Mouse (Mus musculus) granulocyte monocyte progenitor cell, adult 5-6 weeks (primary cell): ENCODE results near the gene Plekha1. TPM values are rescaled to one million over a fixed set of nuclear protein-coding genes. Genes with fewer than 3 reads are reported as not detected.
A peak's percentile ranks its signal among the peaks of the same experiment; 100 is the strongest.

Experiments used
- ATAC-seq: replicated peaks from 2 replicates; pipeline ENCODE4 v1.8.0; 2016; ENCODE audit warnings: mild to moderate bottlenecking, moderate TSS enrichment, inconsistent platforms; ENCODE audit not compliant: poor library complexity, severe bottlenecking
- total RNA-seq, 2 experiments: library from RNA; stranded (forward) in 1 of 2; stranded (reverse) in 1 of 2; fragments of 200-712, 200-1000 nt in 1 of 2; fragments of >200 nt in 1 of 2; fragmentation: Nextera tagmentation in 1 of 2; gene quantifications; 2 replicates each; pipeline ENCODE4 v1.2.3; 2014 to 2017

The Plekha1 gene
- total RNA-seq, 2 experiments from 2014 or later, result 17.4 to 21.4 TPM

GRCm38 (mm10) chr7:130910841-130911240 is 45.3 kb downstream of the Plekha1 start:
- ATAC-seq, result no peak

GRCm38 (mm10) chr7:130914693-130915363 is 49.3 kb downstream of the Plekha1 start:
- peak; percentile 70; the same call in 1 of the 2 replicates for ATAC-seq

- ATAC-seq, result no peak
Observed at GRCm38 (mm10) chr7:130918260-130918659, 52.7 kb downstream of the Plekha1 start.

GRCm38 (mm10) chr7:130922981-130923731 is 57.6 kb downstream of the Plekha1 start:
- ATAC-seq, result no peak

GRCm38 (mm10) chr7:130930401-130930800 is 64.8 kb downstream of the Plekha1 start:
- no peak for ATAC-seq

- no peak for ATAC-seq
Observed at GRCm38 (mm10) chr7:130932921-130933320, 67.4 kb downstream of the Plekha1 start.

- no peak for ATAC-seq
Observed at GRCm38 (mm10) chr7:130934654-130935053, 69.1 kb downstream of the Plekha1 start.

GRCm38 (mm10) chr7:130935421-130935792 is 69.9 kb downstream of the Plekha1 start:
- no peak for ATAC-seq

GRCm38 (mm10) chr7:130935793-130936471 is 70.4 kb downstream of the Plekha1 start, which contains the start of gene Htra1:
Gene Htra1 (plus strand): TSS chr7:130936111.
- peak; percentile 71 for ATAC-seq

- ATAC-seq, result peak; percentile 12; the same call in 1 of the 2 replicates
Observed at GRCm38 (mm10) chr7:130936472-130936951, 71.0 kb downstream of the Plekha1 start.

- no peak for ATAC-seq
Observed at GRCm38 (mm10) chr7:130937266-130937841, 71.8 kb downstream of the Plekha1 start.

GRCm38 (mm10) chr7:130938005-130938404 is 72.4 kb downstream of the Plekha1 start:
- no peak for ATAC-seq

- ATAC-seq, result no peak
Observed at GRCm38 (mm10) chr7:130938896-130939295, 73.3 kb downstream of the Plekha1 start.

- no peak for ATAC-seq
Observed at GRCm38 (mm10) chr7:130940733-130941132, 75.2 kb downstream of the Plekha1 start.

- peak; percentile 91 for ATAC-seq
Observed at GRCm38 (mm10) chr7:130943280-130943895, 77.8 kb downstream of the Plekha1 start.

- no peak for ATAC-seq
Observed at GRCm38 (mm10) chr7:130944766-130945475, 79.4 kb downstream of the Plekha1 start.

- no peak for ATAC-seq
Observed at GRCm38 (mm10) chr7:130945730-130946129, 80.2 kb downstream of the Plekha1 start.

- ATAC-seq, result no peak
Observed at GRCm38 (mm10) chr7:130946303-130946702, 80.7 kb downstream of the Plekha1 start.

GRCm38 (mm10) chr7:130948563-130949208 is 83.1 kb downstream of the Plekha1 start:
- peak; percentile 42; the same call in 1 of the 2 replicates for ATAC-seq
